8 mouse cellular contexts compared by ENCODE assay signal in genomic region chr8:119311412-119311811, GRCm38 (mm10). TPM values are rescaled to one million over a fixed set of nuclear protein-coding genes. Genes with fewer than 3 reads are reported as not detected.
A peak's percentile ranks its signal among the peaks of the same experiment; 100 is the strongest.
DNase-seq lines count a peak whose midpoint lies in the region; ATAC-seq and TF ChIP-seq lines count a peak whose summit lies in the region.

No protein-coding gene starts in this region.

- no peak overlapping the region for H3K4me3 ChIP-seq in midbrain, embryonic 11.5 days (ENCODE audit: low read depth, low read length)
- H3K4me3 ChIP-seq in midbrain, embryonic 13.5 days (replicated peaks), result no peak overlapping the region
- H3K4me3 ChIP-seq in cortical plate, adult 2 months (ENCODE audit: insufficient read depth, low read length), result no peak overlapping the region

- no peaks in the 10 kb centered on the region for H3K36me3 ChIP-seq in midbrain, embryonic 11.5 days (ENCODE audit: control insufficient read depth, insufficient read depth, low read length)
- no peaks in the 10 kb centered on the region for H3K36me3 ChIP-seq in midbrain, embryonic 13.5 days

- no peak for TF ChIP-seq POLR2A in cortical plate, adult 2 months (IDR thresholded peaks at IDR 0.05; ENCODE audit: extremely low read depth, insufficient read depth, low read length)

- H3K4me1 ChIP-seq in midbrain, embryonic 11.5 days (ENCODE audit: control insufficient read depth, insufficient read depth, low read length), result no peaks in the 10 kb centered on the region
- H3K4me1 ChIP-seq in midbrain, embryonic 13.5 days (replicated peaks), result no peaks in the 10 kb centered on the region
- H3K4me1 ChIP-seq in cortical plate, adult 2 months (ENCODE audit: control insufficient read depth, insufficient read depth, low read length), result peaks cover 2% of the 10 kb centered on the region; the same call in 1 of the 2 replicates

- no peak overlapping the region for H3K4me2 ChIP-seq in midbrain, embryonic 11.5 days
- H3K4me2 ChIP-seq in midbrain, embryonic 13.5 days (replicated peaks), result no peak overlapping the region

- TF ChIP-seq CTCF in cortical plate, adult 2 months (IDR thresholded peaks at IDR 0.05; ENCODE audit: extremely low read depth, insufficient read depth, low read length), result peak; percentile 25; the same call in 1 of the 2 replicates

- no peak overlapping the region for H3K9ac ChIP-seq in midbrain, embryonic 11.5 days (ENCODE audit: low read length)
- H3K9ac ChIP-seq in midbrain, embryonic 13.5 days (replicated peaks), result no peak overlapping the region

- DNase-seq in cerebellum, postnatal 10 days, result peak; percentile 30 to 39
- peak; percentile 84 for DNase-seq in midbrain, embryonic 11.5 days (ENCODE audit: low spot score, missing footprints)
- DNase-seq in spleen, postnatal 10 days (ENCODE audit: low spot score in 2 of 2), result peak; percentile 16 to 48
- DNase-seq in gastrocnemius, postnatal 10 days, result no peak
- DNase-seq in urinary bladder, postnatal 36 days (ENCODE audit: low spot score in 2 of 2), result no peak

- no peaks in the 10 kb centered on the region; the same call in 1 of the 2 replicates for H3K9me3 ChIP-seq in midbrain, embryonic 11.5 days (ENCODE audit: control insufficient read depth, low read length)
- 0 out of 2 replicates have a peak, but pooled peaks cover 4% of the 10 kb centered on the region for H3K9me3 ChIP-seq in midbrain, embryonic 13.5 days

- no peak for ATAC-seq in cerebellum, adult (ENCODE audit: insufficient number of reproducible peaks, low FRiP score, low TSS enrichment)
- ATAC-seq in midbrain, embryonic 11.5 days (ENCODE audit: low FRiP score), result no peak
- ATAC-seq in midbrain, embryonic 13.5 days, result no peak

- 29% methylated on average over 3 of the region's 3 CpGs for WGBS in midbrain, embryonic 11.5 days
- 27% methylated on average over 3 of the region's 3 CpGs for WGBS in midbrain, embryonic 13.5 days

- H3K27ac ChIP-seq in midbrain, embryonic 11.5 days (ENCODE audit: low read depth, low read length), result no peak overlapping the region
- no peak overlapping the region for H3K27ac ChIP-seq in midbrain, embryonic 13.5 days
- no peak overlapping the region for H3K27ac ChIP-seq in cortical plate, adult 2 months (ENCODE audit: insufficient read depth, low read length)

- no peaks in the 10 kb centered on the region for H3K27me3 ChIP-seq in midbrain, embryonic 11.5 days (ENCODE audit: control insufficient read depth, insufficient read depth, low read length)
- H3K27me3 ChIP-seq in midbrain, embryonic 13.5 days, result no peaks in the 10 kb centered on the region

RNA-seq across cellular contexts. Expression of gene Hsbp1, which starts 32.9 kb away (rescaled TPM):
- 370 and 374 TPM in 2 replicates for polyA plus RNA-seq in midbrain, embryonic 11.5 days (2014; fragmentation: Nextera tagmentation; extraction: Ambion mirVana)
- 582 and 588 TPM in 2 replicates for polyA plus RNA-seq in midbrain, embryonic 13.5 days (2015; fragmentation: Nextera tagmentation; extraction: Ambion mirVana)
- polyA plus RNA-seq in cortical plate, adult 2 months (2012; rRNA removed), result 451 and 498 TPM in 2 replicates
- total RNA-seq in gastrocnemius, postnatal 10 days (2021), result 100 to 1,000 TPM; 176 to 187 TPM

Comparison
In these comparisons a context has a peak if more than half of its experiments do, and no peak if none do; other contexts are left out.
1. DNase-seq: peak in cerebellum, postnatal 10 days (2 of 2), midbrain, embryonic 11.5 days (single experiment) and spleen, postnatal 10 days (2 of 2); none in gastrocnemius, postnatal 10 days (single experiment) and urinary bladder, postnatal 36 days (0 of 2).